Mouse (Mus musculus) limb, embryonic 15.5 days (tissue): Measurements from ENCODE around the gene Prss16. TPM values are rescaled to one million over a fixed set of nuclear protein-coding genes. Genes with fewer than 3 reads are reported as not detected.

Experiments used
- ATAC-seq: fragments of 200-750 bp; cut with Nextera tagmentation; 2 replicates; pipeline ENCODE4 v1.8.0; 2017; ENCODE audit warnings: low read depth, moderate TSS enrichment; ENCODE audit not compliant: insufficient number of reproducible peaks, low FRiP score, low TSS enrichment
- H3K27ac ChIP-seq: fragments of 300-500 bp; sonication (generic); 2 replicates; pipeline ENCODE4 v1.5.1; 2015; ENCODE audit warnings: moderate library complexity, mild to moderate bottlenecking, inconsistent platforms
- H3K27me3 ChIP-seq: fragments of 300-500 bp; sonication (generic); 2 replicates; pipeline ENCODE4 v1.6.1; 2015; ENCODE audit warnings: inconsistent platforms
- H3K36me3 ChIP-seq: fragments of 300-500 bp; sonication (generic); 2 replicates; pipeline ENCODE4 v1.6.1; 2015; ENCODE audit warnings: inconsistent platforms
- H3K4me1 ChIP-seq: fragments of 300-500 bp; sonication (generic); 2 replicates; pipeline ENCODE4 v1.6.1; 2015; ENCODE audit warnings: inconsistent platforms
- H3K4me2 ChIP-seq: fragments of 300-500 bp; sonication (generic); 2 replicates; pipeline ENCODE4 v1.6.1; 2015; ENCODE audit warnings: mild to moderate bottlenecking, inconsistent platforms
- H3K4me3 ChIP-seq: fragments of 300-500 bp; sonication (generic); 2 replicates; pipeline ENCODE4 v1.5.1; 2015; ENCODE audit warnings: mild to moderate bottlenecking, inconsistent platforms
- H3K9ac ChIP-seq: fragments of 300-500 bp; sonication (generic); 2 replicates; pipeline ENCODE4 v1.6.1; 2015; ENCODE audit warnings: inconsistent platforms
- H3K9me3 ChIP-seq: fragments of 300-500 bp; sonication (generic); 2 replicates; pipeline ENCODE4 v1.6.1; 2016; ENCODE audit warnings: inconsistent platforms
- WGBS: fragments of 180-500 bp; shearing (Covaris S2); methylation state at CpG from one replicate; pipeline ENCODE4 v1.1.7; 2015; 5-methylcytosine and 5-hydroxymethylcytosine counted together
- microRNA-seq: library from miRNA; unstranded; fragments of <30 nt; microRNA quantifications from one replicate; pipeline ENCODE4, GENCODE M21; 2016
- polyA plus RNA-seq: library from polyadenylated mRNA; unstranded; fragments of >200 nt; fragmentation: Nextera tagmentation; extraction: Ambion mirVana; gene quantifications from 2 replicates; pipeline ENCODE4 v1.2.1, GENCODE M21; 2015

Prss16 gene
- polyA plus RNA-seq, 1 experiment from 2014 or later = 1.2 TPM

- no peaks in the 10 kb centered on the region for H3K36me3 ChIP-seq
- under 1% methylated on average over 58 of the region's 58 CpGs for WGBS
- peak within 1 kb of the TSS; percentile 60 for H3K9ac ChIP-seq
- H3K9me3 ChIP-seq = no peaks in the 10 kb centered on the region
- H3K27me3 ChIP-seq = peaks cover 38% of the 10 kb centered on the region
- peak within 1 kb of the TSS; percentile 57 for H3K4me3 ChIP-seq
- peaks cover 11% of the 10 kb centered on the region for H3K4me1 ChIP-seq
- ATAC-seq = peak; percentile 55
- H3K27ac ChIP-seq = no peak within 1 kb of the TSS
- peak within 1 kb of the TSS; percentile 95 for H3K4me2 ChIP-seq
These were observed 28.4 kb downstream of the Prss16 start, which contains the start of gene Pom121l2 for GRCm38 (mm10) chr13:21980981-21981802. Gene Pom121l2, plus strand, starts transcription at chr13:21981194.

GRCm38 (mm10) chr13:21974726-21975473, 34.6 kb downstream of the Prss16 start:
- H3K4me3 ChIP-seq = peak overlapping the region; percentile 63
- peak overlapping the region; percentile 93 for H3K27ac ChIP-seq
- no peaks in the 10 kb centered on the region for H3K9me3 ChIP-seq
- no peaks in the 10 kb centered on the region for H3K4me1 ChIP-seq
- H3K4me2 ChIP-seq = peak overlapping the region; percentile 29
- H3K36me3 ChIP-seq = no peaks in the 10 kb centered on the region
- ATAC-seq = peak; percentile 92
- no peaks in the 10 kb centered on the region for H3K27me3 ChIP-seq
- H3K9ac ChIP-seq = peak overlapping the region; percentile 53
- WGBS = 4% methylated on average over 20 of the region's 20 CpGs

GRCm38 (mm10) chr13:21974221-21974725, 35.3 kb downstream of the Prss16 start:
- WGBS = under 1% methylated on average over 23 of the region's 23 CpGs
- peak overlapping the region; percentile 93 for H3K27ac ChIP-seq
- H3K27me3 ChIP-seq = no peaks in the 10 kb centered on the region
- H3K4me1 ChIP-seq = no peaks in the 10 kb centered on the region
- H3K36me3 ChIP-seq = no peaks in the 10 kb centered on the region
- no peaks in the 10 kb centered on the region for H3K9me3 ChIP-seq
- H3K4me3 ChIP-seq = peak overlapping the region; percentile 63
- peak overlapping the region; percentile 29 for H3K4me2 ChIP-seq
- H3K9ac ChIP-seq = peak overlapping the region; percentile 53
- peak; percentile 82; the same call in 1 of the 2 replicates for ATAC-seq

DNA sequence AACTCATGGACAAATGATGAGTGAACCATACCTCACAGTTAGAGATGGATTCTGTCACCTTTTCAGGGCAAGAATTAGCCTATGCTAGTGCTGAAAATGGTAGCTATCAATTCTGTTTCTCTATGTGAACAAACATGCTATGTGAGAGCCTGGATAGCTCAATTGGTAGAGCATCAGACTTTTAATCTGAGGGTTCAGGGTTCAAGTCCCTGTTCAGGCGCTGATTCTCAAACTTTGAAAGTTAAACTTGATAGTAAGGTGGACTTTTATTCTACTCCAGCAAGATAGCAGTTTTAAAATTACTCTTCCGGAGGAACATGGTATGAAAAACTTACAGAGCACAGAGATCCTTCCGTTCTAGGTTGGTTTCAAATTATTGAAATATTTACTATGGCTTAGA, 37.9 kb downstream of the Prss16 start:
- Histone ChIP-seq H3K27me3 (no peaks in the 10 kb centered on the region), H3K4me1 (no peaks in the 10 kb centered on the region), H3K9ac (no peak overlapping the region), H3K9me3 (no peaks in the 10 kb centered on the region), H3K27ac (no peak overlapping the region), H3K36me3 (no peaks in the 10 kb centered on the region), H3K4me3 (no peak overlapping the region), H3K4me2 (no peak overlapping the region)
- no peak for ATAC-seq
- 39% methylated on average over 3 of the region's 3 CpGs for WGBS

DNA sequence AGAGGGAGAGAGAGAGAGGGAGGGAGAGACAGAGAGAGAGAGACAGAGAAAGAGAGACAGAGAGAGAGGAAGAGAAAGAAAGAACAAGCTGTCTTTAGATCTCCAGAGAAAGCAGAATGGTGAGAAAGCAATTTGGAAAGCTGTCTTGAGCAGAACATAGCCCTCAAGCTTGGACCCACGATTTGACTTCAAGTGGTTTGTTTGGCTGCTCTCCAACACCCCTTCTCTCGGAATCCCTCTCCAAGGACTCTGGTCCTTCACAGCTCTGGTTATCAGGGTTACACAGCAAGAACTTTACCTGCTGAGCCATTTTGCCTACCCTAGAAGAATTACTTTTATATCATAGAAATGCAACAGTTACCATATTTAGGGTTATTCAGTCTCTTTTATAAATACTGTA, 39.7 kb downstream of the Prss16 start:
- H3K27ac ChIP-seq = no peak overlapping the region
- H3K9ac ChIP-seq = no peak overlapping the region
- WGBS = 38% methylated on average over 2 of the region's 2 CpGs
- H3K9me3 ChIP-seq = no peaks in the 10 kb centered on the region
- H3K36me3 ChIP-seq = no peaks in the 10 kb centered on the region
- H3K4me2 ChIP-seq = no peak overlapping the region
- no peak for ATAC-seq
- no peak overlapping the region for H3K4me3 ChIP-seq
- H3K4me1 ChIP-seq = no peaks in the 10 kb centered on the region
- H3K27me3 ChIP-seq = no peaks in the 10 kb centered on the region

DNA sequence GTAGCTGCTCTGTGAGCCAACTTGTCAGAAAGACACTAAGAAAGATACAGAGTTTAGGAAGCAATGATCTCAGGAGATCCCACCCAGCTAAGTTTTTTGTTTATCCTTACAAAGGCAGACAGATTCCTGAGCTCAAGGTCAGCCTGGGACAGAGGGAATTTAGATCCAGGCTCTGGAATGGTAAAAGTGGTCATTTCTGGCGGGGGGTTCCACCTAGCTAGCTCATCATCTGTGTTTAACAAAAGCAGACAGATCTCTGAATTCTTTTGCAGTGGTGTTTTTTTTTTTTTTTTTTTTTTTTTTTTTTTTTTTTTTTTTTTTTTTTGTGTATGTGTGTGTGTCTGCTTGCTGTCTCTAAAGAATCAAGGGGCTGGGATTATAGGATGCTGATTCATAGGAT, 40.3 kb downstream of the Prss16 start:
- no peak overlapping the region for H3K27ac ChIP-seq
- no peak for ATAC-seq
- no peaks in the 10 kb centered on the region for H3K36me3 ChIP-seq
- no peaks in the 10 kb centered on the region for H3K9me3 ChIP-seq
- H3K4me1 ChIP-seq = no peaks in the 10 kb centered on the region
- WGBS = 48% methylated on average over 1 of the region's 1 CpGs
- no peak overlapping the region for H3K9ac ChIP-seq
- H3K27me3 ChIP-seq = no peaks in the 10 kb centered on the region
- no peak overlapping the region for H3K4me2 ChIP-seq
- no peak overlapping the region for H3K4me3 ChIP-seq

Small RNA genes lying within 50 kb of the gene (microRNA-seq; reads per million reads assigned to microRNA genes)
- not detected for gene Gm44390
- not detected for gene Gm44486

Other genes starting within 250 kb of the Prss16 start
- gene Hist1h1b, start 229.1 kb downstream of the Prss16 start, polyA plus RNA-seq = 21.1 and 23.5 TPM in 2 replicates
- gene Hist1h3i, start 226.4 kb downstream of the Prss16 start, polyA plus RNA-seq = 81.7 and 109 TPM in 2 replicates
- 3.5 and 4.6 TPM in 2 replicates for gene Hist1h2an, start 222.5 kb downstream of the Prss16 start, polyA plus RNA-seq
- gene Hist1h2bp, start 222.3 kb downstream of the Prss16 start, polyA plus RNA-seq = 1.00 TPM in 1 of 2 replicates, not detected in the other
- 11.7 and 18.0 TPM in 2 replicates for gene Hist1h2bq, start 199.5 kb downstream of the Prss16 start, polyA plus RNA-seq
- 1.9 TPM in 1 of 2 replicates, not detected in the other for gene Hist1h2ao, start 199.3 kb downstream of the Prss16 start, polyA plus RNA-seq
- gene Hist1h4m, start 198.0 kb downstream of the Prss16 start, polyA plus RNA-seq = not detected in 2 replicates
- gene Hist1h4n, start 177.5 kb downstream of the Prss16 start, polyA plus RNA-seq = 9.4 and 12.8 TPM in 2 replicates
- 2,482 and 2,904 TPM in 2 replicates for gene Hist1h2ap, start 176.2 kb downstream of the Prss16 start, polyA plus RNA-seq
- 12.5 and 17.9 TPM in 2 replicates for gene Hist1h2br, start 176.0 kb downstream of the Prss16 start, polyA plus RNA-seq
- 7.8 and 8.8 TPM in 2 replicates for gene Zfp184, start 64.6 kb downstream of the Prss16 start, polyA plus RNA-seq
- gene Pom121l2, start 28.5 kb downstream of the Prss16 start, polyA plus RNA-seq = 0.15 and 0.20 TPM in 2 replicates
- 4.7 and 7.2 TPM in 2 replicates for gene Hist1h2ah, start 25.8 kb upstream of the Prss16 start, polyA plus RNA-seq
- gene Hist1h2bk, start 26.1 kb upstream of the Prss16 start, polyA plus RNA-seq = 4.2 and 6.2 TPM in 2 replicates
- 15.8 and 18.4 TPM in 2 replicates for gene Hist1h4i, start 31.6 kb upstream of the Prss16 start, polyA plus RNA-seq
- 32.9 and 36.9 TPM in 2 replicates for gene Hist1h2ag, start 33.2 kb upstream of the Prss16 start, polyA plus RNA-seq
- gene Hist1h2bj, start 33.5 kb upstream of the Prss16 start, polyA plus RNA-seq = 6.8 and 8.1 TPM in 2 replicates
- gene Vmn1r188, start 74.7 kb upstream of the Prss16 start, polyA plus RNA-seq = not detected in 2 replicates
- gene Vmn1r189, start 96.1 kb upstream of the Prss16 start, polyA plus RNA-seq = not detected in 2 replicates
- not detected in 2 replicates for gene Vmn1r191, start 174.2 kb upstream of the Prss16 start, polyA plus RNA-seq
- gene Vmn1r192, start 181.4 kb upstream of the Prss16 start, polyA plus RNA-seq = not detected in 2 replicates
- not detected in 2 replicates for gene Vmn1r193, start 213.4 kb upstream of the Prss16 start, polyA plus RNA-seq
- gene Vmn1r194, start 234.5 kb upstream of the Prss16 start, polyA plus RNA-seq = not detected in 2 replicates